Mouse (Mus musculus): ENCODE results near the gene Ccer1.
"Not testable (repeated sequence)": the region's sequence is repeated elsewhere in the genome, so short reads cannot be mapped to it uniquely, and the experiment has no call there.

Gene Ccer1

GRCm38 (mm10) chr10:97692913-97693312 lies at the start of gene Ccer1:
Ccer1 (plus strand) TSS chr10:97693059.
- ATAC-seq (ENCODE audit: low TSS enrichment): no peak

GRCm38 (mm10) chr10:97643768-97644167 lies 49.1 kb upstream of the Ccer1 start, which contains the start of gene Epyc:
Epyc (plus strand) TSS chr10:97644068.
- ATAC-seq (ENCODE audit: low TSS enrichment): no peak

- no peak for ATAC-seq (ENCODE audit: low TSS enrichment)
Observed at GRCm38 (mm10) chr10:97650334-97650733, 42.5 kb upstream of the Ccer1 start.

- ATAC-seq (ENCODE audit: low TSS enrichment): no peak
Observed at GRCm38 (mm10) chr10:97659489-97659888, 33.4 kb upstream of the Ccer1 start.

- ATAC-seq (ENCODE audit: low TSS enrichment): no peak
Observed at GRCm38 (mm10) chr10:97668656-97669055, 24.2 kb upstream of the Ccer1 start.

- peak; percentile 77; the same call in 1 of the 2 replicates for ATAC-seq (ENCODE audit: low TSS enrichment)
Observed at GRCm38 (mm10) chr10:97670202-97670601, 22.7 kb upstream of the Ccer1 start.

GRCm38 (mm10) chr10:97673239-97673638 lies 19.6 kb upstream of the Ccer1 start:
- ATAC-seq (ENCODE audit: low TSS enrichment): no peak

- ATAC-seq (ENCODE audit: low TSS enrichment): no peak
Observed at GRCm38 (mm10) chr10:97682981-97683380, 9.9 kb upstream of the Ccer1 start.

- ATAC-seq (ENCODE audit: low TSS enrichment): no peak
Observed at GRCm38 (mm10) chr10:97687198-97687597, 5.7 kb upstream of the Ccer1 start.

- ATAC-seq (ENCODE audit: low TSS enrichment): peak; percentile 88
Observed at GRCm38 (mm10) chr10:97689425-97689824, 3.4 kb upstream of the Ccer1 start.

- no peak for ATAC-seq (ENCODE audit: low TSS enrichment)
Observed at GRCm38 (mm10) chr10:97693398-97694135, 708 bp downstream of the Ccer1 start.

- no peak for ATAC-seq (ENCODE audit: low TSS enrichment)
Observed at GRCm38 (mm10) chr10:97702321-97702720, 9.5 kb downstream of the Ccer1 start.

- ATAC-seq (ENCODE audit: low TSS enrichment): peak; percentile 85; the same call in 1 of the 2 replicates
Observed at GRCm38 (mm10) chr10:97704562-97704961, 11.7 kb downstream of the Ccer1 start.

- peak; percentile 79 for ATAC-seq (ENCODE audit: low TSS enrichment)
Observed at GRCm38 (mm10) chr10:97712687-97713086, 19.8 kb downstream of the Ccer1 start.

- ATAC-seq (ENCODE audit: low TSS enrichment): no peak
Observed at GRCm38 (mm10) chr10:97714584-97714983, 21.7 kb downstream of the Ccer1 start.

GRCm38 (mm10) chr10:97715289-97715906 lies 22.5 kb downstream of the Ccer1 start:
- no peak for ATAC-seq (ENCODE audit: low TSS enrichment)

GRCm38 (mm10) chr10:97717233-97717632 lies 24.4 kb downstream of the Ccer1 start:
- peak; percentile 67 for ATAC-seq (ENCODE audit: low TSS enrichment)

GRCm38 (mm10) chr10:97718021-97718420 lies 25.2 kb downstream of the Ccer1 start:
- peak; percentile 71 for ATAC-seq (ENCODE audit: low TSS enrichment)

GRCm38 (mm10) chr10:97720625-97721024 lies 27.8 kb downstream of the Ccer1 start:
- no peak for ATAC-seq (ENCODE audit: low TSS enrichment)

- ATAC-seq (ENCODE audit: low TSS enrichment): peak; percentile 50; the same call in 1 of the 2 replicates
Observed at GRCm38 (mm10) chr10:97722709-97723108, 29.9 kb downstream of the Ccer1 start.

GRCm38 (mm10) chr10:97725929-97726328 lies 33.1 kb downstream of the Ccer1 start:
- no peak for ATAC-seq (ENCODE audit: low TSS enrichment)

GRCm38 (mm10) chr10:97726655-97727054 lies 33.8 kb downstream of the Ccer1 start, which contains the start of gene C030005K15Rik:
C030005K15Rik (minus strand) TSS chr10:97726755.
- ATAC-seq (ENCODE audit: low TSS enrichment): not testable (repeated sequence)

All from frontal cortex, adult (tissue).